Mouse (Mus musculus): ENCODE data around the gene Cpm. TPM values are rescaled to one million over a fixed set of nuclear protein-coding genes. Genes with fewer than 3 reads are reported as not detected.

Cpm gene
- polyA plus RNA-seq, 1 experiment from 2014 or later: 4.2 TPM

DNA sequence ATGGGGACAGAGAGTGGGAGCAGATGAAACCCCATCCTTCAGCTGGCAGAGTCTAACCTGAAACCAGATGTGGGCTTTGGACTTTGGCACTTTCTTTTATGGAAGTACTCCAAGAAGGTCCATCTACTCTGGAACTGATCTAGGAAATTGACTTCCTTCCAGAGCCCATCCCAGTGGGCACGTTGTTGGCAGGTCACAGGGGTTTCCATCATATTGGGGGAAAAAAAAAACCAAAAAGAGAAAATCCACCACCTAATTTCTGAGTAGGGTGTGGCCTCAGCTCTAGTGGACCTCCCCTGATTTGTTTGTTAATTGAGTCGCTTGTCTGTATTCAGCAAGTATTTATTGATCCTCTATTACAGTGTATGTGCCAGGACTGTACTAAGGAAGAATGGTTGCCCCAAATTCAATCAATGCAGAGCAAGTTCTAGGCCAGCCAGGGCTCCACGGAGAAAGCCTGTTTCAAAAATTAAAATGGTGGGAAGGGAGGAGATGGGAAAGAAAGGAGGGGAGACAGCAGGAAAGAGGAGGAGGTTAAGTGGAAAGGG, 25.4 kb downstream of the Cpm start:
- Histone ChIP-seq H3K4me2 (ENCODE audit: low read depth, low read length) (no peak overlapping the region), H3K4me3 (ENCODE audit: low read depth, low read length) (no peak overlapping the region), H3K4me1 (ENCODE audit: control insufficient read depth, insufficient read depth, low read length) (no peaks in the 10 kb centered on the region), H3K9ac (replicated peaks; ENCODE audit: low read depth, low read length) (no peak overlapping the region), H3K36me3 (ENCODE audit: control insufficient read depth, insufficient read depth, low read length) (no peaks in the 10 kb centered on the region), H3K27me3 (ENCODE audit: control insufficient read depth, insufficient read depth, low read length) (no peaks in the 10 kb centered on the region), H3K27ac (ENCODE audit: low read depth, low read length) (no peak overlapping the region), H3K9me3 (ENCODE audit: control insufficient read depth, low read length) (no peaks in the 10 kb centered on the region)
- no peak for ATAC-seq (ENCODE audit: low read depth)
- WGBS: 89% methylated on average over 3 of the region's 3 CpGs

DNA sequence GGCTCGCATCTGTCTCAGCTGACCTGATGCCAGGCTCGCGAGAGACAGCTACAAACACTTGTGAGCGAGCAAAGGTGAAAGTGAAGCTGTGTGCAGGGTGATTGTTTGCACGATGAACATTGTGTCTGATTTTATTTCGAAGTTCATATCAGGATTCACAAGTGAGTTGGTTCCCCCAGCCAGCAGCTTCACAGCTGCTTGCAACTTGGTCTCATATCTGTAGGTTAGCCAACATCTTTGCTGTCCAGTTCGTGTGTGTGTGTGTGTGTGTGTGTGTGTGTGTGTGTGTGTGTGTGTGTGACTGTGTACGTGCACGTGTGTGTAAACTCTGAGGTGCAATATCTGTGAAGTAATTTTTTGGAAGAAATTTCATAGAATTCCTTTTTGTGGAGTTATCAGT, 26.2 kb downstream of the Cpm start:
- Histone ChIP-seq H3K27me3 (ENCODE audit: control insufficient read depth, insufficient read depth, low read length) (no peaks in the 10 kb centered on the region), H3K9ac (replicated peaks; ENCODE audit: low read depth, low read length) (no peak overlapping the region), H3K4me1 (ENCODE audit: control insufficient read depth, insufficient read depth, low read length) (no peaks in the 10 kb centered on the region), H3K9me3 (ENCODE audit: control insufficient read depth, low read length) (no peaks in the 10 kb centered on the region), H3K36me3 (ENCODE audit: control insufficient read depth, insufficient read depth, low read length) (no peaks in the 10 kb centered on the region), H3K4me2 (ENCODE audit: low read depth, low read length) (no peak overlapping the region), H3K4me3 (ENCODE audit: low read depth, low read length) (no peak overlapping the region), H3K27ac (ENCODE audit: low read depth, low read length) (no peak overlapping the region)
- no peak for ATAC-seq (ENCODE audit: low read depth)
- 92% methylated on average over 9 of the region's 9 CpGs for WGBS

DNA sequence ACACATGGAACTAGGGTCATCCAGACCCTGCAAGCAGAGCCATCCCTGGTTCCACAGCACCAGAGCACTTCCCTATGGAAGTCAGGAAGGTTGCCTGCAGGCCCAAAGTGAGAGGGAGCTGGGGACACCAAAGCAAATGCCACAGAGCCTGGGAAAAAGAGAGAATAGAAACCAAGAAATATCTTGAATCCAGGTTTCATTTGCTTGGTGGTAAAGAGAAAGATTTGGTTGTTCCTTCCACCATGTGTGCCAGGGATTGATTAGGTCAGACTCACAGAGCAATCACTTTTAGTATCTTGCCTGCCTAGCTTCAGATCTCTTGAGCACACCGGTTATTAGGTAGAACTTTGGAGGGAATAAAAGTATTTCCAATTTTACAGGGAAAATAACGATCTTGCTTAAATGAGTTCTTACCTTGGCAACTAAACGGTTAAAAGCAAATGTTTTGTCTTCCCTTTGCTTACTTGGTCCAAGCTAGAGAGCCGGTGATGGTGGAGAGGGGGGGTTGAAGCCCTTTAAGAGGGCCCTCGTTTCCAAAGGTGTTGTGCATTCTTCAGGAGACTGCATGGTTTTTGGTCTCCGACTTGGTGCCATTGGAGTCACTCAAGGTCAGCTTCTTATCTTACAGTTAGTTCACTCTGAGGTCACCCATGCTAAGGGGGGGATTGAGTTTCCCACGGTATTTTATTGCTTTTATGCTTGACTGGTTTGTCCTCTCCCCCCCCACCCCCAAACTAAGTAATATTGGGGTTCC, 26.8 kb downstream of the Cpm start:
- Histone ChIP-seq H3K27me3 (ENCODE audit: control insufficient read depth, insufficient read depth, low read length) (no peaks in the 10 kb centered on the region), H3K4me3 (ENCODE audit: low read depth, low read length) (no peak overlapping the region), H3K4me2 (ENCODE audit: low read depth, low read length) (no peak overlapping the region), H3K27ac (ENCODE audit: low read depth, low read length) (no peak overlapping the region), H3K9me3 (ENCODE audit: control insufficient read depth, low read length) (no peaks in the 10 kb centered on the region), H3K9ac (replicated peaks; ENCODE audit: low read depth, low read length) (no peak overlapping the region), H3K4me1 (ENCODE audit: control insufficient read depth, insufficient read depth, low read length) (no peaks in the 10 kb centered on the region), H3K36me3 (ENCODE audit: control insufficient read depth, insufficient read depth, low read length) (no peaks in the 10 kb centered on the region)
- ATAC-seq (ENCODE audit: low read depth): no peak
- WGBS: 66% methylated on average over 7 of the region's 7 CpGs

DNA sequence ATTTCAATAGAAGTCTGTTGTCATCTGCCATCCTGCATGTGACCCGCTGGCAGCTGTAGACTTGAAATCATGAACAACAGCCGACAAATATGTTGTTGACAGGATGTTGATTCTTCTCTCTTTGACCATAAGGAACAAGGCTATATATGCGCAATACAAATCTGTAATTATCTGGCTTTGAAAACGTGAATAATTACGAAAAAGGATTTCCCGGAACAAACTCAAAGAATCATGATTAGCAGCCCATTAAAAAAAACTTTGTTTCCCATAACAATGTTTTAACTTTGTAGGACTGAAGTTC, 27.3 kb downstream of the Cpm start:
- 91% methylated on average over 6 of the region's 6 CpGs for WGBS
- H3K9ac ChIP-seq (replicated peaks; ENCODE audit: low read depth, low read length): no peak overlapping the region
- no peak for ATAC-seq (ENCODE audit: low read depth)

DNA sequence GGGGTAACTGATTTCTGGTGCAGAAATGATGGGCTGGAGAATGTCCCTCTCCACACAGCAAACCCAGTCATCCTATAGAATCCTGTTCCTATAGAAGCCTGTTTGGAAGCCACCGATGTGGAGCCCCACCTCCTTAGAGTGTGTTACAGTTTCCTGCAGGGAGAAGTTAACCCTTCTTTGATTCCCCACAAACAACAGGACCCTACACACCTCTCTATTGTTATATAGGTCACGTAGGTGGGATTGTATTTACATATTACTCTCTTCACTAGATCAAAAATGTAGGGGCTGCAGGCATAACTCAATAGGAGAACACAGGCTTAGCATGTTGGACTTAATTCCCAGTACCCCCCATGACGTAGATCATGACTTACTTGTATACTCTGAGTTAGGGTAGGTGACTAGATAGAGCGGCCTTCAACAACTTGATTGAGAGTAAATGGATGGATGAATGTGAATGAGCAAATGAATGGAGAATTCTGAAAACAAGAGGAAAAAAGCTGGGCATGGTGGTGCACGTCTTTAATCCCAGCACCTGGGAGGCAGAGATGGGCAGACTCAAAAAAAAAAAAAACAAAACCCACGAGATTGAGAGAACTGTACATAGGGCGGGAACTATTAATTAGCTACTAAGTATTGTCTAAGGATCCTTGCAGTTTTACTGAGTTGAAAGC, 27.8 kb downstream of the Cpm start:
- no peaks in the 10 kb centered on the region for H3K27me3 ChIP-seq (ENCODE audit: control insufficient read depth, insufficient read depth, low read length)
- H3K4me1 ChIP-seq (ENCODE audit: control insufficient read depth, insufficient read depth, low read length): no peaks in the 10 kb centered on the region
- H3K36me3 ChIP-seq (ENCODE audit: control insufficient read depth, insufficient read depth, low read length): no peaks in the 10 kb centered on the region
- H3K9ac ChIP-seq (replicated peaks; ENCODE audit: low read depth, low read length): no peak overlapping the region
- WGBS: 88% methylated on average over 7 of the region's 7 CpGs
- H3K27ac ChIP-seq (ENCODE audit: low read depth, low read length): no peak overlapping the region
- no peak overlapping the region for H3K4me3 ChIP-seq (ENCODE audit: low read depth, low read length)
- ATAC-seq (ENCODE audit: low read depth): no peak
- no peak overlapping the region for H3K4me2 ChIP-seq (ENCODE audit: low read depth, low read length)
- H3K9me3 ChIP-seq (ENCODE audit: control insufficient read depth, low read length): no peaks in the 10 kb centered on the region

More for the DNA sequence above, 27.3 kb downstream of the Cpm start:
- H3K4me2 ChIP-seq (ENCODE audit: low read depth, low read length): no peak overlapping the region
- H3K4me1 ChIP-seq (ENCODE audit: control insufficient read depth, insufficient read depth, low read length): no peaks in the 10 kb centered on the region
- no peak overlapping the region for H3K27ac ChIP-seq (ENCODE audit: low read depth, low read length)
- H3K4me3 ChIP-seq (ENCODE audit: low read depth, low read length): no peak overlapping the region
- H3K9me3 ChIP-seq (ENCODE audit: control insufficient read depth, low read length): no peaks in the 10 kb centered on the region
- no peaks in the 10 kb centered on the region for H3K27me3 ChIP-seq (ENCODE audit: control insufficient read depth, insufficient read depth, low read length)
- no peaks in the 10 kb centered on the region for H3K36me3 ChIP-seq (ENCODE audit: control insufficient read depth, insufficient read depth, low read length)

DNA sequence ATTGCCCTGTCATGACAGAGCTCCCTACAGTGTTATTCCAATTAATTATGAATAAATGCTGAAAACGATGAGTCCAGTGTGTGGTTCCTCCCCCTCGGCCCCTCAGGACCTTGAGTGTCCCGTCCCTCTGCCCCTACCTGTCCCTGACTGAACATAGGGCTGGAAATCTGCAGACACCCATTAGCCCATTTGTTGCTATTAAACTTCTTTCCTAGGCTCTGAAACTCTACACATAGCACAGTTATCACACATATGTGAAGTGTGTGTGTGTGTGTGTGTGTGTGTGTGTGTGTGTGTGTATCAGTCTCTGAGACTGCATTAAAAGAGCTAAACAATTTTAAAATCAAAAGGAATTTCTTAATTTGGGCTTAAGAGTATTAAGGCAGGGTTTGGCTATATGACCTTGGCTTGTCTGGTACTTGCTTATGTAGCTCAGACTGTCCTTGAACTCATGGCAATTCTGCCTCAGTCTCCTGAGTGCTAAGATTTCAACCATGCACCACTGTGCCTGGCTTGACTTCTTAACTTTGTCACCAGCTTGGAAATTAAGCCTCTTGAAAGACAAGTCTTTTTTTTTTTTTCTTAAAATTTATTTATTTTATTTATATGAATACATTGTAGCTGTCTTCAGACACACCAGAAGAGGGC, 28.5 kb downstream of the Cpm start:
- no peak overlapping the region for H3K9ac ChIP-seq (replicated peaks; ENCODE audit: low read depth, low read length)
- no peak for ATAC-seq (ENCODE audit: low read depth)
- no peaks in the 10 kb centered on the region for H3K9me3 ChIP-seq (ENCODE audit: control insufficient read depth, low read length)
- no peak overlapping the region for H3K4me3 ChIP-seq (ENCODE audit: low read depth, low read length)
- no peaks in the 10 kb centered on the region for H3K27me3 ChIP-seq (ENCODE audit: control insufficient read depth, insufficient read depth, low read length)
- H3K4me1 ChIP-seq (ENCODE audit: control insufficient read depth, insufficient read depth, low read length): no peaks in the 10 kb centered on the region
- H3K36me3 ChIP-seq (ENCODE audit: control insufficient read depth, insufficient read depth, low read length): no peaks in the 10 kb centered on the region
- H3K27ac ChIP-seq (ENCODE audit: low read depth, low read length): no peak overlapping the region
- 90% methylated on average over 3 of the region's 3 CpGs for WGBS
- H3K4me2 ChIP-seq (ENCODE audit: low read depth, low read length): no peak overlapping the region

DNA sequence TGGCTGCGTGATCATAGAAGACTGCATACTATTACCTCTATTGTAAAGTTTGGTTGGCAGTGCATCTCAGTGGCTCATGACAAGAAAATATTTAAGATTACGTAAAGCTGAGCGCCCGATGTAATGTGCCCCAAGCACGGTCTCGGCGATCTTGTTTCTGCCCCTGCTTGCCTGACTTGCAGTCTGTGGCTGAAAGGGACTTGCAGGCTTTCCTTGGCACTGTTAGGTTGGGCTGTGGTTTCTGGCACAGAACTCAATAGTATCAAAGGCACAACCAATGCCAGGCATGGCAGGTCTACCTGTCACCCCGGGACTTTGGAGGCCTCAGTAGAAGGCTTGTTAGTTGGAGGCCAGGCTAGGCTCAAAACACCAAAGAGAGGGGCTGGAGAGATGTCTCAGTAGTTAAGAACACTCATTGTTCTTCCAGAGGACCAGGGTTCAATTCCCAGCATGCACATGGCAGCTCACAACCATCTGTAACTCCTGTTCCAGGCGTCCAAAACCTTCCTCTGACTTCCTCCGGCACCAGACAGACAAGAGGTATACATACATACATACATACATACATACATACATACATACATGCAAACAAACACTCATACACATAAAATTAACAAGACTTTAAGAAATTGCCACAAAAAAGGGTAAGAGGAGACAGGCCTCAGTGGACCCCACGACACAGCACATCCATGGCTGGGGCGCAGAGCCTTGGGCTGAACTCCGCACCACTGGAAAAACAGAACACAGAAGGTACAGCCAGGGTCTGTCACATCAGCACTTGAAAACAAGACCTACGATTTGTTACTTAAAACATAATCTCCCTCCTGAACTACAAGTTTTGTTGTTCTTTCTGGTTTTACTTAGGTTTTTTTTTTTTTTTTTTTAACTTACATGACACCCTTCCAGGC, 29.5 kb downstream of the Cpm start:
- H3K36me3 ChIP-seq (ENCODE audit: control insufficient read depth, insufficient read depth, low read length): no peaks in the 10 kb centered on the region
- H3K9me3 ChIP-seq (ENCODE audit: control insufficient read depth, low read length): no peaks in the 10 kb centered on the region
- H3K27ac ChIP-seq (ENCODE audit: low read depth, low read length): no peak overlapping the region
- 92% methylated on average over 14 of the region's 14 CpGs for WGBS
- H3K4me1 ChIP-seq (ENCODE audit: control insufficient read depth, insufficient read depth, low read length): no peaks in the 10 kb centered on the region
- no peak overlapping the region for H3K4me3 ChIP-seq (ENCODE audit: low read depth, low read length)
- H3K4me2 ChIP-seq (ENCODE audit: low read depth, low read length): no peak overlapping the region
- H3K9ac ChIP-seq (replicated peaks; ENCODE audit: low read depth, low read length): no peak overlapping the region
- no peak for ATAC-seq (ENCODE audit: low read depth)
- H3K27me3 ChIP-seq (ENCODE audit: control insufficient read depth, insufficient read depth, low read length): no peaks in the 10 kb centered on the region

DNA sequence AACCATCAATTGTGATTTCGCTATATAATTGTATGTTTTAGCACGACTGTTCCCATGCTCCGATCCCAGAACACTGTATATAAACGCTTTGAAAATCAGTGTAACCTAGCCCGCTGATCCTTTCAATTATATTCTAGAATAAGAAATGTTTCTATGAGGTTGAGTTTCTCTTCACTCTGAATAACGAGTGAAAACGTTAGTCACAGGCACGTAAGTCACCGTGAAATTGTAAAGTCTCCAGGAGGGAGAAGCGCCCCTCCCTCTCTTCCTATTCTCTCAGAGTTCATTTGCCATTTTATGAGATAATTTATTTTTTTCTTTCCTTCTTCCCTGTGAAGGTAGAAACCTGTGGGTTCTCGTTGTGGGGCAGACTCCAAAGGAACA, 30.1 kb downstream of the Cpm start:
- Histone ChIP-seq H3K4me2 (ENCODE audit: low read depth, low read length) (no peak overlapping the region), H3K27me3 (ENCODE audit: control insufficient read depth, insufficient read depth, low read length) (no peaks in the 10 kb centered on the region), H3K27ac (ENCODE audit: low read depth, low read length) (no peak overlapping the region), H3K9ac (replicated peaks; ENCODE audit: low read depth, low read length) (no peak overlapping the region), H3K4me3 (ENCODE audit: low read depth, low read length) (no peak overlapping the region), H3K4me1 (ENCODE audit: control insufficient read depth, insufficient read depth, low read length) (no peaks in the 10 kb centered on the region), H3K9me3 (ENCODE audit: control insufficient read depth, low read length) (no peaks in the 10 kb centered on the region), H3K36me3 (ENCODE audit: control insufficient read depth, insufficient read depth, low read length) (no peaks in the 10 kb centered on the region)
- no peak for ATAC-seq (ENCODE audit: low read depth)
- WGBS: 41% methylated on average over 11 of the region's 11 CpGs
